Mouse (Mus musculus) forebrain, postnatal 0 days (tissue): ENCODE results near the gene Ptprd. TPM values are rescaled to one million over a fixed set of nuclear protein-coding genes. Genes with fewer than 3 reads are reported as not detected.
A peak's percentile ranks its signal among the peaks of the same experiment; 100 is the strongest.

Source experiments
- ATAC-seq: fragments of 200-750 bp; cut with Nextera tagmentation; 2 replicates; pipeline ENCODE4 v1.8.0; 2017; ENCODE audit warnings: mild to moderate bottlenecking, moderate library complexity
- DNase-seq: peaks from one replicate; pipeline ENCODE4 v3.0.0-alpha.2; 2015
- H3K27ac ChIP-seq: fragments of 300-500 bp; sonication (generic); 2 replicates; pipeline ENCODE4 v1.5.1; 2014; ENCODE audit warnings: low read depth, mild to moderate bottlenecking, antibody characterized with exemption, low read length, moderate library complexity, mixed read lengths
- H3K27me3 ChIP-seq: fragments of 300-500 bp; sonication (generic); 2 replicates; pipeline ENCODE4 v1.6.1; 2014; ENCODE audit warnings: mild to moderate bottlenecking, low read length, mixed read lengths; ENCODE audit not compliant: insufficient read depth
- H3K36me3 ChIP-seq: fragments of 300-500 bp; sonication (generic); 2 replicates; pipeline ENCODE4 v1.6.1; 2014; ENCODE audit warnings: mild to moderate bottlenecking, moderate library complexity; ENCODE audit not compliant: insufficient read depth
- H3K4me1 ChIP-seq: fragments of 300-500 bp; sonication (generic); 2 replicates; pipeline ENCODE4 v1.6.1; 2014; ENCODE audit warnings: antibody characterized with exemption; ENCODE audit not compliant: insufficient read depth
- H3K4me2 ChIP-seq: fragments of 300-500 bp; sonication (generic); 2 replicates; pipeline ENCODE4 v1.6.1; 2014; ENCODE audit warnings: low read depth, mild to moderate bottlenecking, moderate library complexity
- H3K4me3 ChIP-seq: fragments of 300-500 bp; sonication (generic); 2 replicates; pipeline ENCODE4 v1.5.1; 2014; ENCODE audit warnings: low read depth, low read length, mixed read lengths
- H3K9ac ChIP-seq: fragments of 300-500 bp; sonication (generic); 2 replicates; pipeline ENCODE4 v1.6.1; 2014; ENCODE audit warnings: mild to moderate bottlenecking
- H3K9me3 ChIP-seq: fragments of 300-500 bp; sonication (generic); 2 replicates; pipeline ENCODE4 v1.6.1; 2016; ENCODE audit warnings: low read length
- CTCF ChIP-seq: sonication (generic); IDR thresholded peaks from 2 replicates; pipeline ENCODE4 v1.5.1; 2016; ENCODE audit warnings: antibody characterized with exemption, control low read depth, low read depth
- WGBS: fragments of 180-500 bp; shearing (Covaris S2); extraction: QIAGEN DNeasy Blood & Tissue Kit; methylation state at CpG from one replicate; pipeline ENCODE4 v1.1.7; 2014; 5-methylcytosine and 5-hydroxymethylcytosine counted together
- polyA plus RNA-seq: library from polyadenylated mRNA; unstranded; fragments of >200 nt; fragmentation: Nextera tagmentation; extraction: Ambion mirVana; gene quantifications from 2 replicates; pipeline ENCODE4 v1.2.1, GENCODE M21; 2015
- total RNA-seq: library from RNA; depleted of rRNA; stranded (reverse); fragments of >200 nt; gene quantifications from 2 replicates; pipeline ENCODE4 v1.2.3, GENCODE M21; 2014

Gene Ptprd
- total and polyA plus RNA-seq, 2 experiments from 2014 or later = 58.3 to 120 TPM

DNA sequence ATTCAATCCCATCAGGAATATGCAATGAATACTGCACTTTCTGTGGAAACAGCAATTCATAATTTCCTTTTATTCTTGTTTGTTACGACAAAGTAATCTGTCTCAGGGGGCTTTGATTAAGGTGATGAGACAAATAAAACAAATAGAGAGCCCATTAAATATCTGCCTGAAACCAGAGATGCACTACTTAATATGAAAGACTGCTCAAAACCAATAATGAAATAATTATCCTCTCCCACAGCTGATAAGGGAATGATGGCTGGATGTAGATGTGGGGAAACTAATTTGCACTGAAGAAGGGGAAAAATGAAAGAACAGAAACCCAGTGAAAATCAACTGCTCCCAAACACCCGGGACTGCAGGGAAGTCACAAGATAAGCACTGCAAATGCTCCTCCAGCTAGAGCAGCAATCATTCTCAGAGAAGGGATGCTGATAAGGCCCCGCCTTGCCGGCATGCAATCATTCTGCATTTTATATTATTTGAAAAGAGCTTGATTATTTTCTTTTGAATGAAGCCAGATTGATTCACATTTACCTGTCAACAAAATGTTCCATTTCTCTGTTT lies 1432.1 kb downstream of the Ptprd start:
- ATAC-seq = peak; percentile 66; the same call in 1 of the 2 replicates
- no peak overlapping the region for H3K27ac ChIP-seq

DNA sequence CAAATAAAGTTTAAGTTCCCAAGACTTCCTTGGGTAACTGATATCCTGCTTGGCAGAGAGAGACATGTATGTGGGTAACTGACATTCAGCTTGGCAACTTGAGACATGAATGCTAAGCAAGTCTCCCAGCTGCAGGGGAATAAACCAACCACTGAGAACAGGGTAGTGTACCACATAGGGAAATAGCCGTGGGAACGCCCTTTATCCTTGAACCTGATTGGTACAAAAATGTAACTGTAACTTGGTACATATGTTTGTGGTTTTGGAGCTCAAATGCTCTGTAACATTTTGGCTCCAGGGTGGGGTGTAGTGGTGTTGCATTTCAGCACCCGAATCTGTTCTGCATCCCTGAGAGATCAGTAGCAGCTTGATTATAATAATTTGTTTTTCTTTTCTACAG lies 1444.8 kb downstream of the Ptprd start:
- TF ChIP-seq CTCF = no peak
- Histone ChIP-seq H3K9ac (no peak overlapping the region), H3K27ac (no peak overlapping the region), H3K4me1 (no peaks in the 10 kb centered on the region), H3K4me3 (no peak overlapping the region), H3K36me3 (no peaks in the 10 kb centered on the region), H3K9me3 (no peaks in the 10 kb centered on the region), H3K27me3 (no peaks in the 10 kb centered on the region), H3K4me2 (no peak overlapping the region)
- no peak for DNase-seq
- no peak for ATAC-seq
- WGBS = 84% methylated on average over 3 of the region's 3 CpGs

More for the DNA sequence above, 1432.1 kb downstream of the Ptprd start:
- Histone ChIP-seq H3K9ac (no peak overlapping the region), H3K4me1 (no peaks in the 10 kb centered on the region), H3K4me2 (no peak overlapping the region), H3K9me3 (no peaks in the 10 kb centered on the region), H3K36me3 (no peaks in the 10 kb centered on the region), H3K27me3 (no peaks in the 10 kb centered on the region), H3K4me3 (no peak overlapping the region)
- 64% methylated on average over 4 of the region's 4 CpGs for WGBS
- no peak for TF ChIP-seq CTCF
- DNase-seq = peak; percentile 7

DNA sequence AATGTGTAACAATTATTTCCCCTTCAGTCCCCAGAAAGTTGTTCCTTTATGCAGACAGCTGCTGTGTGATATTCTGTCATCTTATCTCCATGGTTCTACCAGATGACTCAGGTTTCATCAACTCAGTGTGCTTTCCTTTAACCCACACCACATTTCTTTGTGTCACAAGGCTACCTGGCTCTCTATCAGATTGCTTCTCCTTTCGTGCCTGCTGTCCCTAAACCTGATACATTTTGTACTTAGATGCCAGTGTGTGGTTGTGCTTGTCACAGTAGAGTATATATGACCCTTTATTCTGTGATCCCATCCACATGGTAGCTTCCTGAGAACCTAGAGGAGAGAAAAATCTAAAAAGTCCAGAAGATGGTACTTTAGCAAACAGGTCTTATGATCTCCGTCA lies 1445.3 kb downstream of the Ptprd start:
- Histone ChIP-seq H3K9me3 (no peaks in the 10 kb centered on the region), H3K27ac (no peak overlapping the region), H3K27me3 (no peaks in the 10 kb centered on the region), H3K9ac (no peak overlapping the region), H3K4me1 (no peaks in the 10 kb centered on the region), H3K4me3 (no peak overlapping the region), H3K4me2 (no peak overlapping the region), H3K36me3 (no peaks in the 10 kb centered on the region)
- DNase-seq = no peak
- TF ChIP-seq CTCF = no peak
- no peak for ATAC-seq
- 82% methylated on average over 2 of the region's 2 CpGs for WGBS

DNA sequence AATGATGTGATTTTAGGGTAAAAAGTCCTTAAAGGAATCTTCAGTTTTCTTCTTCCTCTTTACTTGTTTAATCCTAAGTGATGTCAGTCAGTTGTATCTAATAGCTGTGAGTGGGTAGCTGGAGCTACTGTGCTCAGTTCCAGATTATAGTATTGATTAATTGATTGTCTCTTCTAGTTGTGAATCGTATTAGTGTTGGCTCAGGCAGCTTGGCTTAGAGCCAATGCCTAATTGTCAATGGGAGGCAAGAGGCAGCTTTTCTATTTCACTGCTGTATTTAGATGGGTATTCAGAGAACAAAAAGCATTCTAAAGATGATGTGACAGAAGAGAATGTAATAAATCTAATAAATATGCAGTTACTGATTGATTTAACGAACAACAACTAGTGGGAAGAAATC lies 1461.1 kb downstream of the Ptprd start:
- WGBS = 13% methylated on average over 2 of the region's 2 CpGs
- Histone ChIP-seq H3K4me3 (no peak overlapping the region), H3K27me3 (no peaks in the 10 kb centered on the region), H3K4me2 (no peak overlapping the region), H3K27ac (no peak overlapping the region), H3K36me3 (no peaks in the 10 kb centered on the region), H3K9ac (no peak overlapping the region), H3K9me3 (no peaks in the 10 kb centered on the region), H3K4me1 (no peaks in the 10 kb centered on the region)
- ATAC-seq = no peak
- peak; percentile 34 for DNase-seq
- no peak for TF ChIP-seq CTCF

DNA sequence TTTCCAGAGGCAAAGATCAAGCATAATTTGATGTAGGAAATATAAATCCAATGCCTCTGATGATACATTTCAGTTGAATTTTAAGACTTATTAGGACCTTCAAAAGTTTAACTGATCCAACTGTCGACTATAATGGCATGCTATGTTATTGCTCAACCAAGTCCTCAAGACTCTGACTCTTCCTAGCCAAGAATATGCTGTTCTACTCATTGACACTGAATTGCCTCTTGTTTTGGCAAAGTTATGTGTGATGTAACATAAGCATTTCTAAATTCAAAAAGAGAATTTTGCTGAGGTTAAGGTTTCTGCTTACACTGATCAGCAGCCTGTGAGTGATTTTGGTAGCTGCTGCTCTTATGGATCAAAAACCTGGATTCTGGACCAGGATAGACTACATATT lies 1475.9 kb downstream of the Ptprd start:
- Histone ChIP-seq H3K4me2 (no peak overlapping the region), H3K4me1 (no peaks in the 10 kb centered on the region), H3K36me3 (no peaks in the 10 kb centered on the region), H3K9me3 (no peaks in the 10 kb centered on the region), H3K4me3 (no peak overlapping the region), H3K27ac (no peak overlapping the region), H3K27me3 (no peaks in the 10 kb centered on the region), H3K9ac (no peak overlapping the region)
- no peak for TF ChIP-seq CTCF
- DNase-seq (no peak), ATAC-seq (no peak)
- WGBS = 67% methylated on average over 1 of the region's 1 CpGs

DNA sequence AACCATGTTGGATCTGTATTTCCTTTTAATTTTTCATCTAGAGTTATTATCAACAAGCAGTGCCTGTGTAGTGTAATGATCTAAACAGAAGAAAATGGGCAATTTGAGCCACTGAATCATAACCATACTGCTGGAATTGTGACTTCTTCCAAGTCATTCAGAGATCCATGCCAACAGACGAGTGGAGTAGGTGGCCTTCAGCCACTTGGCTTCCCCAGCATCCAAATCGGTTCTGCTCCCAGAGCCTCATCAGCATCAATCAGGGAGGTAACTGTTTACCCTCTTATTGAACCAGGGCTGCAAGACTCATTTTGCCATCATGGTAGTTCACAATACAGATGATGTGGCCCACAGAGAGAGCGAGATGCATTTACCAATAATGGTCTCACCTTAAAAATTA lies 1536.0 kb downstream of the Ptprd start:
- 75% methylated on average over 3 of the region's 3 CpGs for WGBS
- Histone ChIP-seq H3K36me3 (no peaks in the 10 kb centered on the region), H3K9me3 (no peaks in the 10 kb centered on the region), H3K27ac (no peak overlapping the region), H3K4me3 (no peak overlapping the region), H3K4me1 (no peaks in the 10 kb centered on the region), H3K4me2 (no peak overlapping the region), H3K9ac (no peak overlapping the region), H3K27me3 (no peaks in the 10 kb centered on the region)
- DNase-seq (no peak), ATAC-seq (no peak)
- TF ChIP-seq CTCF = no peak

DNA sequence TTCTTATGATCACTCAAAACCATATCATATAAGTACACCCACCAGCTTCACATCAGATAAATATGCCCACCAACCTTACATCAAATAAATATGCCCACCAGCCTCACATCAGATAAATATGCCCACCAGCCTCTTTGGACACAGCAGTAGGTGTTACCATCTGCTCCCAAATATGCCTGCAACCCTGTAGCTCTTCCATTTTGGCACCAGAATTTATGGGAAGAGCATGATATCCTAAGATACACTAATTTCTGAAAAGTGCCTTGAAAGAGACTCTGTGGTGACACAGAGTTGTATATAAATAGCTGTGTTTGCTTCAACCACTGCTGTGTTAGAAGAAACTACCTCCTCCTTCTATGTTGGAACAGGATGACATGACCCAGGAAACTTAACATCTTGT lies 1538.5 kb downstream of the Ptprd start:
- DNase-seq (peak; percentile 2), ATAC-seq (no peak)
- Histone ChIP-seq H3K4me1 (no peaks in the 10 kb centered on the region), H3K4me2 (no peak overlapping the region), H3K9ac (no peak overlapping the region), H3K9me3 (no peaks in the 10 kb centered on the region), H3K27ac (no peak overlapping the region), H3K4me3 (no peak overlapping the region), H3K36me3 (no peaks in the 10 kb centered on the region), H3K27me3 (no peaks in the 10 kb centered on the region)
- no peak for TF ChIP-seq CTCF

DNA sequence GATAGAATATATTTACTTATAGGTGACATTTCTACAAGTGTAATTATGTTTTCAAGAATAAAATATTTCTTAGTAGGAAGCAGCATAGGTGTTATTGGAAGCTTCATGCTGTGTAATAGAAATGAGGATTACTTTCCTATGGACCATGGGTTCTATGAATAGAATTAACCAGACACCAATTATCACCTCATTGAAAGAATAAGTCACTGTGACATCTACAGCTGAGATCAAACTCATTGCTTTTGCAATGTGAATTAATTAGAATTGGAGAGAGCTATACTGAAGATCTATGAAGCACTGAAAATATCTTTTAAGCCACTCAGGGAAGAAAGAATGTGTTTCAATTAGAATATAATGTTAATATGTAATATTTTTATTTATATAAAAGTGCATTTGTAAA lies 1539.1 kb downstream of the Ptprd start:
- DNase-seq (no peak), ATAC-seq (no peak)
- Histone ChIP-seq H3K4me1 (no peaks in the 10 kb centered on the region), H3K27me3 (no peaks in the 10 kb centered on the region), H3K36me3 (no peaks in the 10 kb centered on the region), H3K9me3 (no peaks in the 10 kb centered on the region), H3K27ac (no peak overlapping the region), H3K4me3 (no peak overlapping the region), H3K9ac (no peak overlapping the region), H3K4me2 (no peak overlapping the region)
- TF ChIP-seq CTCF = no peak
